Mouse (Mus musculus) layer of hippocampus, postnatal 25 days (tissue): Measurements from ENCODE around the gene Arhgef3. TPM values are rescaled to one million over a fixed set of nuclear protein-coding genes. Genes with fewer than 3 reads are reported as not detected.

Experiments used
- DNase-seq, 2 experiments: peaks; one replicate each; pipeline ENCODE4 v3.0.0; 2022; ENCODE audit warnings: mixed read lengths in 2 of 2, low spot score in 1 of 2; ENCODE audit errors: extremely low spot score in 1 of 2
- total RNA-seq, 2 experiments: library from RNA; stranded (reverse); gene quantifications; 2 replicates each; pipeline ENCODE4 v1.2.3; 2021

Arhgef3 gene
- total RNA-seq, 2 experiments from 2014 or later, result 61.4 to 77.2 TPM

- no peak for DNase-seq
These were observed 43.4 kb downstream of the Arhgef3 start for GRCm38 (mm10) chr14:27158133-27158532.

- DNase-seq, result no peak
These were observed 44.1 kb downstream of the Arhgef3 start for GRCm38 (mm10) chr14:27158782-27159181.

GRCm38 (mm10) chr14:27160762-27161161 lies 46.1 kb downstream of the Arhgef3 start:
- no peak for DNase-seq

- no peak for DNase-seq
These were observed 49.9 kb downstream of the Arhgef3 start for GRCm38 (mm10) chr14:27164639-27165038.

GRCm38 (mm10) chr14:27166751-27167150 lies 52.1 kb downstream of the Arhgef3 start:
- DNase-seq, result peak in 1 of 2 experiments; percentile 39

- DNase-seq, result no peak
These were observed 52.5 kb downstream of the Arhgef3 start for GRCm38 (mm10) chr14:27167177-27167576.

GRCm38 (mm10) chr14:27168387-27168786 lies 53.7 kb downstream of the Arhgef3 start:
- no peak for DNase-seq

GRCm38 (mm10) chr14:27169287-27169686 lies 54.6 kb downstream of the Arhgef3 start:
- DNase-seq, result no peak

- no peak for DNase-seq
These were observed 55.7 kb downstream of the Arhgef3 start for GRCm38 (mm10) chr14:27170421-27170820.

- DNase-seq, result no peak
These were observed 56.6 kb downstream of the Arhgef3 start for GRCm38 (mm10) chr14:27171175-27171830.

- DNase-seq, result no peak
These were observed 58.6 kb downstream of the Arhgef3 start for GRCm38 (mm10) chr14:27173178-27173803.

GRCm38 (mm10) chr14:27174188-27174786 lies 59.6 kb downstream of the Arhgef3 start:
- no peak for DNase-seq

- DNase-seq, result no peak
These were observed 60.2 kb downstream of the Arhgef3 start for GRCm38 (mm10) chr14:27174831-27175301.

- no peak for DNase-seq
These were observed 60.6 kb downstream of the Arhgef3 start for GRCm38 (mm10) chr14:27175343-27175742.

GRCm38 (mm10) chr14:27177800-27178559 lies 63.3 kb downstream of the Arhgef3 start:
- no peak for DNase-seq

GRCm38 (mm10) chr14:27178560-27178920 lies 63.8 kb downstream of the Arhgef3 start:
- no peak for DNase-seq

- no peak for DNase-seq
These were observed 65.1 kb downstream of the Arhgef3 start for GRCm38 (mm10) chr14:27179771-27180170.

GRCm38 (mm10) chr14:27182059-27182458 lies 67.4 kb downstream of the Arhgef3 start:
- no peak for DNase-seq

GRCm38 (mm10) chr14:27182646-27183438 lies 68.1 kb downstream of the Arhgef3 start:
- DNase-seq, result no peak
